27 mouse cellular contexts compared by ENCODE assay signal in the genomic region with DNA sequence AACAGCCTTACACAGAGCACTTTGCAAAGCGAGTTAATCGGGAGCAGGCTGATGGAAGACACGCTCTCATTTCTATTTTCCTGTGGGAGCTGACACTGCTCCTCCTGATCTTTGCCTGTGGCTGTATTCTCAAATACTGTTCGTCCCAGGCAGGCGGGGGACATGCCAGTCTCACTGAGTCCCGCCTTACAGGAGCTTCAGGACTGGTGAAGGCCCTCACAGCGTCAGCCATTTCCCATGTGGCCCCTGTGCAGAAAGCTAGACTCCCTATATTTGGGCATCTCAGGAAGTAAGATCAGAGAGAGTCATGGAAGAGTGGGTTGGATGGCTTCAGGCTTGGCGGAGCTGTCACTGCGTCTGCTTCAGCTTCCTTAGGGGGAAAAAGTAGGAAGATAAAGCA. TPM values are rescaled to one million over a fixed set of nuclear protein-coding genes. Genes with fewer than 3 reads are reported as not detected.
DNase-seq lines count a peak whose midpoint lies in the region; ATAC-seq and TF ChIP-seq lines count a peak whose summit lies in the region.
"Had no signal": no experiment of that assay in that cellular context is flagged by ENCODE, and none has a peak within 500 bp of the region (broad histone marks: within the 10 kb centered on the region; RNA-seq: fewer than 3 reads in every experiment).

No protein-coding gene starts in this region.

- no peaks in the 10 kb centered on the region for H3K9me3 ChIP-seq in E14TG2a.4 (ENCODE audit: low read length)
- H3K9me3 ChIP-seq in embryonic facial prominence, embryonic 10.5 days: no peaks in the 10 kb centered on the region
- H3K9me3 ChIP-seq in embryonic facial prominence, embryonic 15.5 days (replicated peaks): no peaks in the 10 kb centered on the region
- H3K9me3 ChIP-seq: heart, embryonic 15.5 days; hindbrain, embryonic 10.5 days; hindbrain, embryonic 15.5 days had no signal

- no peak for ATAC-seq in embryonic facial prominence, embryonic 15.5 days (ENCODE audit: insufficient number of reproducible peaks, low FRiP score, low TSS enrichment, low read depth)
- ATAC-seq: inflammation-experienced regulatory T-cells, adult 6 months; intestine, postnatal 0 days; Patski had no signal

- TF ChIP-seq CTCF in E14TG2a.4 (conservative IDR thresholded peaks at IDR 0.05; ENCODE audit: low read length): no peak

- H3K4me2 ChIP-seq in embryonic facial prominence, embryonic 15.5 days (replicated peaks): peak overlapping the region; percentile 15; the same call in 1 of the 2 replicates
- H3K4me2 ChIP-seq: heart, embryonic 11.5 days; heart, embryonic 15.5 days; hindbrain, embryonic 15.5 days had no signal

- no peaks in the 10 kb centered on the region; the same call in 1 of the 2 replicates for H3K27me3 ChIP-seq in E14TG2a.4 (ENCODE audit: insufficient read depth, low read length)
- no peaks in the 10 kb centered on the region for H3K27me3 ChIP-seq in embryonic facial prominence, embryonic 10.5 days (replicated peaks; ENCODE audit: low read depth, poor library complexity, severe bottlenecking)
- no peaks in the 10 kb centered on the region for H3K27me3 ChIP-seq in embryonic facial prominence, embryonic 15.5 days
- H3K27me3 ChIP-seq: heart, embryonic 15.5 days; hindbrain, embryonic 15.5 days; Patski had no signal

- peak; percentile 22 for DNase-seq in 416B (ENCODE audit: low read depth)
- no peak for DNase-seq in embryonic facial prominence, embryonic 10.5 days (ENCODE audit: low spot score)
- no peak for DNase-seq in kidney, postnatal 25 days
- no peak for DNase-seq in left cerebral cortex, postnatal 14 days (ENCODE audit: low spot score in 2 of 2)
- no peak for DNase-seq in left cerebral cortex, postnatal 25 days (ENCODE audit: low spot score in 2 of 2)
- DNase-seq: adrenal gland, adult 8-10 months; adrenal gland, postnatal 36 days; B cell, adult 2 months; cerebellum, adult 11 months; cerebellum, adult 8-10 months; cerebellum, postnatal 14 days; embryo, embryonic 11 days; gastrocnemius, adult 2 months; gastrocnemius, postnatal 36 days; heart, adult 2 months; heart, postnatal 14 days; kidney, adult 8-10 months had no signal

- H3K36me3 ChIP-seq in E14TG2a.4 (ENCODE audit: insufficient read depth, low read length): no peaks in the 10 kb centered on the region
- no peaks in the 10 kb centered on the region for H3K36me3 ChIP-seq in embryonic facial prominence, embryonic 10.5 days (replicated peaks)
- H3K36me3 ChIP-seq in embryonic facial prominence, embryonic 15.5 days: no peaks in the 10 kb centered on the region
- H3K36me3 ChIP-seq: heart, embryonic 15.5 days; hindbrain, embryonic 10.5 days; hindbrain, embryonic 15.5 days had no signal

- WGBS in embryonic facial prominence, embryonic 10.5 days: 51% methylated on average over 9 of the region's 9 CpGs
- WGBS in embryonic facial prominence, embryonic 15.5 days: 29% methylated on average over 9 of the region's 9 CpGs

- H3K9ac ChIP-seq in embryonic facial prominence, embryonic 15.5 days: no peak overlapping the region
- H3K9ac ChIP-seq: heart, embryonic 15.5 days; hindbrain, embryonic 15.5 days had no signal

- intact Hi-C loops in left cerebral cortex, postnatal 14 days (cut with DNase I): no loop called here
- intact Hi-C loops in left cerebral cortex, postnatal 25 days (cut with DNase I): no loop called here

- 0 out of 2 replicates have a peak overlapping the region, but pooled peaks have one; percentile 40 for H3K27ac ChIP-seq in embryonic facial prominence, embryonic 10.5 days (replicated peaks)
- no peak overlapping the region for H3K27ac ChIP-seq in embryonic facial prominence, embryonic 15.5 days (replicated peaks)
- H3K27ac ChIP-seq: gastrocnemius, adult 2 months; heart, adult 2 months; heart, embryonic 15.5 days; hindbrain, embryonic 15.5 days had no signal

- H3K4me1 ChIP-seq in E14TG2a.4 (replicated peaks; ENCODE audit: low read depth, low read length): peaks cover 24% of the 10 kb centered on the region
- H3K4me1 ChIP-seq in embryonic facial prominence, embryonic 10.5 days: peaks cover 38% of the 10 kb centered on the region
- no peaks in the 10 kb centered on the region for H3K4me1 ChIP-seq in embryonic facial prominence, embryonic 15.5 days
- H3K4me1 ChIP-seq: hindbrain, embryonic 15.5 days had no signal

- H3K4me3 ChIP-seq in E14TG2a.4 (replicated peaks; ENCODE audit: low read length): peak overlapping the region; percentile 7; the same call in 1 of the 2 replicates
- H3K4me3 ChIP-seq in embryonic facial prominence, embryonic 10.5 days: no peak overlapping the region
- no peak overlapping the region for H3K4me3 ChIP-seq in embryonic facial prominence, embryonic 15.5 days (replicated peaks)
- H3K4me3 ChIP-seq: gastrocnemius, adult 2 months; heart, adult 2 months; heart, embryonic 15.5 days; hindbrain, embryonic 10.5 days; hindbrain, embryonic 15.5 days had no signal

RNA-seq across cellular contexts. Expression of a gene that starts 32.2 kb away (rescaled TPM):
- polyA plus RNA-seq in embryonic facial prominence, embryonic 10.5 days (2016; fragmentation: Nextera tagmentation; extraction: Ambion mirVana): 72.6 and 76.2 TPM in 2 replicates
- 38.9 and 40.0 TPM in 2 replicates for polyA plus RNA-seq in embryonic facial prominence, embryonic 15.5 days (2015; fragmentation: Nextera tagmentation; extraction: Ambion mirVana)
- total RNA-seq in left cerebral cortex, postnatal 14 days (2021): 10 to 100 TPM; 25.6 to 29.5 TPM
- total RNA-seq in left cerebral cortex, postnatal 25 days (2021): 10 to 100 TPM; 26.4 to 28.7 TPM

RNA-seq across cellular contexts. Expression of a gene that starts 54.1 kb away (rescaled TPM):
- 0.14 TPM in 1 of 2 replicates, not detected in the other for polyA plus RNA-seq in embryonic facial prominence, embryonic 10.5 days (2016; fragmentation: Nextera tagmentation; extraction: Ambion mirVana)
- polyA plus RNA-seq in embryonic facial prominence, embryonic 15.5 days (2015; fragmentation: Nextera tagmentation; extraction: Ambion mirVana): 0.81 and 1.7 TPM in 2 replicates
- total RNA-seq in left cerebral cortex, postnatal 14 days (2021): not detected
- total RNA-seq in left cerebral cortex, postnatal 25 days (2021): not detected
- total RNA-seq: gastrocnemius, adult 2 months had no signal
- polyA plus RNA-seq: forebrain, embryonic 16.5 days had no signal
